Mouse (Mus musculus) midbrain, embryonic 16.5 days (tissue): ENCODE results near the gene Cyp2d26. TPM values are rescaled to one million over a fixed set of nuclear protein-coding genes. Genes with fewer than 3 reads are reported as not detected.

ENCODE experiments used
- ATAC-seq: fragments of 200-750 bp; cut with Nextera tagmentation; 2 replicates; pipeline ENCODE4 v1.8.0; 2017; ENCODE audit warnings: moderate TSS enrichment
- H3K27ac ChIP-seq: fragments of 300-500 bp; sonication (generic); 2 replicates; pipeline ENCODE4 v1.5.1; 2014; ENCODE audit warnings: mild to moderate bottlenecking, low read length, mixed read lengths
- H3K27me3 ChIP-seq: fragments of 300-500 bp; sonication (generic); 2 replicates; pipeline ENCODE4 v1.6.1; 2014; ENCODE audit warnings: low read depth, low read length, mixed read lengths; ENCODE audit not compliant: control insufficient read depth, insufficient read depth
- H3K36me3 ChIP-seq: fragments of 300-500 bp; sonication (generic); 2 replicates; pipeline ENCODE4 v1.6.1; 2014; ENCODE audit warnings: mild to moderate bottlenecking, low read length, moderate library complexity, mixed read lengths; ENCODE audit not compliant: control insufficient read depth, insufficient read depth
- H3K4me1 ChIP-seq: fragments of 300-500 bp; sonication (generic); 2 replicates; pipeline ENCODE4 v1.6.1; 2014; ENCODE audit warnings: mild to moderate bottlenecking, low read length, mixed read lengths; ENCODE audit not compliant: control insufficient read depth, insufficient read depth
- H3K4me2 ChIP-seq: fragments of 300-500 bp; sonication (generic); 2 replicates; pipeline ENCODE4 v1.6.1; 2014; ENCODE audit warnings: mild to moderate bottlenecking, low read length, mixed read lengths
- H3K4me3 ChIP-seq: fragments of 300-500 bp; sonication (generic); 2 replicates; pipeline ENCODE4 v1.5.1; 2014; ENCODE audit warnings: low read depth, mild to moderate bottlenecking, low read length, moderate library complexity, mixed read lengths
- H3K9ac ChIP-seq: fragments of 300-500 bp; sonication (generic); 2 replicates; pipeline ENCODE4 v1.6.1; 2014; ENCODE audit warnings: low read depth, low read length, mixed read lengths
- H3K9me3 ChIP-seq: fragments of 300-500 bp; sonication (generic); replicated peaks from 2 replicates; pipeline ENCODE4 v1.6.1; 2014; ENCODE audit warnings: mild to moderate bottlenecking, low read length, mixed read lengths; ENCODE audit not compliant: control insufficient read depth, poor library complexity, severe bottlenecking
- WGBS: fragments of 180-500 bp; shearing (Covaris S2); extraction: QIAGEN DNeasy Blood & Tissue Kit; methylation state at CpG from one replicate; pipeline ENCODE4 v1.1.7; 2014; 5-methylcytosine and 5-hydroxymethylcytosine counted together
- polyA plus RNA-seq: library from polyadenylated mRNA; unstranded; fragments of >200 nt; fragmentation: Nextera tagmentation; extraction: Ambion mirVana; gene quantifications from 2 replicates; pipeline ENCODE4 v1.2.1, GENCODE M21; 2015

The Cyp2d26 gene
- polyA plus RNA-seq, result 0.10 TPM in 1 of 2 replicates, not detected in the other

DNA sequence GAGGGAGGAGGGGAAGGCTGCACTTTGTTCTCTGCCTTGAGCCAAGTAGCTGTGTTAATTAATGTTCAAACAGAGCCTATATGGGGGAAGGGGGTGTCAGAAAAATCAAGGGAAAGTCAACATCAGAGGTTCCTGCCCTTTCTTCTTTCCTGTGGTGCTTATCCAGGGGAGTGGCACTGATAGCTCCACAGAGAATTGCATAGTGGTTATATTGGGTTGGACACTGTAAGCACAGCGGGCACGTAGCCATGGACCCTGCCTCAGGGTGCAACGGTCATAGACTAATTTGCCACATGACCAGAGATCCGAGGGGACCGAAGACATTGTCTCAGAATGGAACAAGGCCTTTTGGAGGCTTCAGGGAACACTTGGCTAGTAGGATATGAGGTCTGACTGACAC lies at the start of gene Cyp2d26:
Gene Cyp2d26 (minus strand): TSS at position 18 of the 400 bp plus-strand sequence.
- no peaks in the 10 kb centered on the region for H3K36me3 ChIP-seq
- H3K4me2 ChIP-seq, result no peak within 1 kb of the TSS
- H3K27ac ChIP-seq, result no peak within 1 kb of the TSS
- no peak within 1 kb of the TSS for H3K9ac ChIP-seq
- 88% methylated on average over 5 of the region's 5 CpGs for WGBS
- H3K27me3 ChIP-seq, result no peaks in the 10 kb centered on the region
- H3K9me3 ChIP-seq, result no peaks in the 10 kb centered on the region
- no peak within 1 kb of the TSS for H3K4me3 ChIP-seq
- no peak for ATAC-seq
- no peaks in the 10 kb centered on the region for H3K4me1 ChIP-seq

DNA sequence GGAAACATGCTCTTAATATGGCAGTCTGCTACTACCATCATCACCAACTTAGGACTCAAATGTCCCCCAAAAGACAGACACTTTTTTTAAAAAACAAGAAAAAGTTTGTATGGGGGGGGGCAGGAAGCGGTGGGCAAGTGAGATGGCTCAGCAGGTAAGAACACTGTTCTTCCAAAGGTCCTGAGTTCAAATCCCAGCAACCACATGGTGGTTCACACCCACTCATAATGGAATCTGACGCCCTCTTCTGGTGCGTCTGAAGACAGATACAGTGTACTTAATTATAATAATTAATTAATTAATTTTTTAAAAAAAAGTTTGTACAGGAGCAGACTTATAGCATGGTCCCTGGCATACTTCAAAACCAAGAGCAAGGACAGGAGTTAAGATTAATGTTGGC lies 45.1 kb upstream of the Cyp2d26 start:
- Histone ChIP-seq H3K4me1 (0 out of 2 replicates have a peak, but pooled peaks cover 2% of the 10 kb centered on the region), H3K9me3 (no peaks in the 10 kb centered on the region), H3K4me2 (no peak overlapping the region), H3K27me3 (no peaks in the 10 kb centered on the region), H3K9ac (no peak overlapping the region), H3K36me3 (no peaks in the 10 kb centered on the region), H3K4me3 (no peak overlapping the region), H3K27ac (no peak overlapping the region)
- ATAC-seq, result no peak
- WGBS, result 98% methylated on average over 3 of the region's 3 CpGs

DNA sequence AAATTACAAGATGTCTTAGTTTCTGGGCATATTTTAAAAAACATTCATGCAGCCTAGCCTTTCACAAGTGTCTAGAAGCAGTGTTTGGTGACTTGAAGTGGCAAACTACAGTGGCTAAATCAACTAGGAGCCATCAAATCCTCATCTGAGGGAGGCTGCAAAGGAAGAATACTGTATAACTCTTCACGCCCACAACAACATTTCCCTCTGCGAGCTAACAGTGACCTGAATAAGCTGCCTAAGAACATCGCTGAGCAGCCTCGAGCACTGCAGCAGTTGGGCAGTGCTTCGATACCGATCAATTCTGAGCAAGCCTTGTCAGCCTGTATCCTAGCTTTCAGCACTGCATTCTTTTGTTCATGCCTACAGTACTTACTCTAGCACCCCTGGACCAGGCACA lies 35.8 kb upstream of the Cyp2d26 start:
- Histone ChIP-seq H3K36me3 (no peaks in the 10 kb centered on the region), H3K4me2 (no peak overlapping the region), H3K4me3 (no peak overlapping the region), H3K9ac (no peak overlapping the region), H3K9me3 (no peaks in the 10 kb centered on the region), H3K27me3 (no peaks in the 10 kb centered on the region), H3K4me1 (no peaks in the 10 kb centered on the region), H3K27ac (no peak overlapping the region)
- 82% methylated on average over 6 of the region's 6 CpGs for WGBS
- no peak for ATAC-seq

DNA sequence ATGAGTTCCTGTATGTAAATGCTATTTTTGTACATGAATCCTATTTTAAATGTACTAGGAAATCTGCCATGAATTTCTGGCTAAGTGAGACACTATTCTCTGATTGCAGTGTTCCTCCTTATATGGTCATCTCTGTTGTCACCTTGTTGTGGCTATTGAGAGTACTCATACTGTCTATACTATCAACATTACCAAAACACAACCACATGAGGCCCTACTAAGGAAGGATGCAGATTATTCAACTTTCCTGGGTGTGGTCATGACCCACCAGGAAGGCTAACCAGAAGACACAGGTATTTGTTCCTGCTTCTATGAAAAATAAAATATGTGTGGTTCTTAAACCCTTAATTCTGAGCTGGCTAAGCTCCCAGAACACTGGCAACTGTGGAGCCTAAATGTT lies 31.8 kb upstream of the Cyp2d26 start:
- no peak for ATAC-seq
- Histone ChIP-seq H3K27me3 (no peaks in the 10 kb centered on the region), H3K9me3 (no peaks in the 10 kb centered on the region), H3K36me3 (no peaks in the 10 kb centered on the region), H3K27ac (no peak overlapping the region), H3K4me1 (no peaks in the 10 kb centered on the region), H3K9ac (no peak overlapping the region), H3K4me3 (no peak overlapping the region), H3K4me2 (no peak overlapping the region)

DNA sequence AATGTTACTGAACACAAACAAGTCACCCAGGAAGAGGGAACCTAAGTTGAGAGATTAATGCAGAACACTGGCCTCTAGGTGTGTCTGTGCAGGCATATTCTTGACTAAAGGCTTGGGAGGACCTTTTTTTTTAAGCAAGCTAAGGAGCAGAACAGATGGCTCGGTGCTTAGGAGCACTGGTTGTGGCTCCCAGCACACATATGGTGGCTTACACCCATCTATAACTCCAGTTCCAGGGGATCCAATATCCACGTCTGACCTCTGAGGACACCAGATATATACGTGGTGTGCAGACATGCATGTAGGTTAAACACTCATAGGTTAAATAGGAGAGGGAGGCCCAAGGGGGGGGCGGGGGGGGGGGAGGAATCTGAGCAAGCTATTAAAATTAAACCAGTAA lies 28.3 kb upstream of the Cyp2d26 start:
- Histone ChIP-seq H3K9ac (no peak overlapping the region), H3K4me3 (no peak overlapping the region), H3K9me3 (no peaks in the 10 kb centered on the region), H3K27ac (no peak overlapping the region), H3K4me2 (no peak overlapping the region), H3K36me3 (no peaks in the 10 kb centered on the region), H3K4me1 (no peaks in the 10 kb centered on the region), H3K27me3 (no peaks in the 10 kb centered on the region)
- 75% methylated on average over 3 of the region's 4 CpGs for whole genome bisulfite sequencing
- no peak for ATAC-seq

DNA sequence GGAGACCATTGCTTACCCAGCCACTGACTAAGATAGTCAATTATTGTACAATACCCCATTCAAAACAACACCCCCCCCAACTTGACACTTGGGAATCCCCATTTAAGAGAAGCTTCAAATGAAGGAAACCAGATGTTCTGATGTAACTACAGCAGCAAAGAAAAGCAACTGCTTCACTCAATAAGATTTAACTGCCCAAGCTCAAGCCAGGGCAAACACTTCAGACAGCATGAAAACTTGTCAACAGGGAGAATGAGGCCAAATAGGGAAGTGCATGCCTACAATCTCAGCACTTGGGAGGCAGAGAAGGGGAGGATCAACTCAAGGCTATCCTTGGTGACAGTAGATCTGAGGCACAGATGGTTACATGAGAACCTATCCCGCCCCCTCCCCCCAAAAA lies 27.6 kb upstream of the Cyp2d26 start:
- Histone ChIP-seq H3K9me3 (no peaks in the 10 kb centered on the region), H3K4me2 (no peak overlapping the region), H3K27ac (no peak overlapping the region), H3K9ac (no peak overlapping the region), H3K36me3 (no peaks in the 10 kb centered on the region), H3K27me3 (no peaks in the 10 kb centered on the region), H3K4me3 (no peak overlapping the region), H3K4me1 (no peaks in the 10 kb centered on the region)
- 94% methylated on average over 1 of the region's 1 CpGs for WGBS
- no peak for ATAC-seq

DNA sequence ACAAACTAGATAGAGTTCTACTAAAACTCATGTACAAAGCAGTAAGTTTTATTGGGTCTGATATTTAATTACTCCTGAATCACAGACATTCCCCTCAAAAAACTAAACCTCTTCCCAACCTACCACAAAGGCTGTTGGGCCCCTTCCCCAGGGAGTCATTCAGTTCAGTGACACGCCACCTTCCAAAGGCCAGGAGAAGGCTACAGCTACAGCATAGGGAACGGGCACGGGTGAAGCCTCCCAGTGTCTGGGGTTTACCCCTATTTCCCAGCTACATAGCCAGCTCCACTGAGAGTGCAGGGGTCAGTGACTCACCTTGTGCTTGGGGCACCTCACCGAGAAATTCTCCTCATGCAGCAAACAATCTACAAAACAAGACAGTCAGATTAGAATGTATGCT lies 21.2 kb upstream of the Cyp2d26 start:
- no peak for ATAC-seq
- Histone ChIP-seq H3K9me3 (no peaks in the 10 kb centered on the region), H3K4me1 (no peaks in the 10 kb centered on the region), H3K4me3 (no peak overlapping the region), H3K4me2 (no peak overlapping the region), H3K27ac (no peak overlapping the region), H3K36me3 (peaks cover 8% of the 10 kb centered on the region; the same call in 1 of the 2 replicates), H3K9ac (no peak overlapping the region), H3K27me3 (no peaks in the 10 kb centered on the region)
- WGBS, result 84% methylated on average over 4 of the region's 4 CpGs

DNA sequence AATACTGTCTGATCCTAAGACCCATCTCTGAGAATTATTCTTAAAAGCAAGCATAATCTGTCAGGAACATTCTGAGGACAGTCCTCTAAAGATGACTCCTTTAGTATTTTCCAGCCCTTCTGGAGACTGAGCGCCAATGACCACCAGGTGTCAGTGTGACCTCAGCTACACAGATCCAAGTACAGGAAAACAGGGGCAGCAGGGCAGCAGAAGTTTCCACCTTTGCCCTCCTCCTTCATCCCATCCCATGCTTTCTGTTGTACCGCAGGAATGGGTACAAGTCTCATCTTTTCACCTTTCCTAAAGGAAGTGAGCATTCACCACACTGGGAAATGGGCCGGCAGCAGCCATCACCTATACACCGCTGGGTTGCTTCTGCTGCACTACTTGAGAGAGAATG lies 20.7 kb upstream of the Cyp2d26 start:
- Histone ChIP-seq H3K9me3 (no peaks in the 10 kb centered on the region), H3K4me3 (no peak overlapping the region), H3K27me3 (no peaks in the 10 kb centered on the region), H3K9ac (no peak overlapping the region), H3K4me1 (no peaks in the 10 kb centered on the region; the same call in 1 of the 2 replicates), H3K4me2 (no peak overlapping the region), H3K27ac (no peak overlapping the region), H3K36me3 (peaks cover 8% of the 10 kb centered on the region; the same call in 1 of the 2 replicates)
- peak; percentile 62; the same call in 1 of the 2 replicates for ATAC-seq
- 63% methylated on average over 4 of the region's 4 CpGs for WGBS

DNA sequence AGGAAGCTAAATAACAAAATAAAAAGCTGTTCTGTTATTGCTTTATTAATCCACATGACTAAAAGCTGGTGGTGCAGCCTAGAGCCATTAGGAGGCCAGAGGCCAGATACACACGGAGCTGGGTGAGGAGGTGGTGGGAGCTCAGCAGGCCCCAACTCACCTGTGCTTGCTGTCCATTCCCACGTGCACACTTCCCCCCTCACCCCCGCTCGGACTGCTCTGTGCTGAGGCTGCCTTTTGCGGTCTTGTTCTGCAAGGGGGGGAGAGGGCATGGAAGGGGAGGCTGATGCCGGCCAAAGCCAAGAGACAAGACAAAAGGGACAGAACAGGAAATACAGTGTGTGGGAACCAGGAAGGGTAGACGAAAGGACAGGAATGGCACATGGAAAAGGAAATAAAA lies 20.2 kb upstream of the Cyp2d26 start:
- Histone ChIP-seq H3K36me3 (peaks cover 8% of the 10 kb centered on the region; the same call in 1 of the 2 replicates), H3K4me3 (no peak overlapping the region), H3K9ac (no peak overlapping the region), H3K4me2 (no peak overlapping the region), H3K9me3 (no peaks in the 10 kb centered on the region), H3K27ac (no peak overlapping the region), H3K4me1 (peaks cover 2% of the 10 kb centered on the region; the same call in 1 of the 2 replicates), H3K27me3 (no peaks in the 10 kb centered on the region)
- no peak for ATAC-seq
- 91% methylated on average over 7 of the region's 7 CpGs for WGBS
